Mouse (Mus musculus) forebrain, embryonic 10.5 days (tissue): ENCODE measurements around the gene Ctse. TPM values are rescaled to one million over a fixed set of nuclear protein-coding genes. Genes with fewer than 3 reads are reported as not detected.

Experiments used
- DNase-seq: peaks from one replicate; pipeline ENCODE4 v3.0.0-alpha.2; 2017; ENCODE audit warnings: low spot score; ENCODE audit errors: extremely low spot score
- H3K27ac ChIP-seq: fragments of 300-500 bp; sonication (generic); 2 replicates; pipeline ENCODE4 v1.5.1; 2016; ENCODE audit warnings: mild to moderate bottlenecking
- H3K27me3 ChIP-seq: fragments of 300-500 bp; sonication (generic); 2 replicates; pipeline ENCODE4 v1.6.1; 2016; ENCODE audit warnings: mild to moderate bottlenecking; ENCODE audit not compliant: poor library complexity, severe bottlenecking
- H3K36me3 ChIP-seq: fragments of 300-500 bp; sonication (generic); replicated peaks from 2 replicates; pipeline ENCODE4 v1.6.1; 2016; ENCODE audit warnings: mild to moderate bottlenecking, moderate library complexity
- H3K4me1 ChIP-seq: fragments of 300-500 bp; sonication (generic); 2 replicates; pipeline ENCODE4 v1.6.1; 2016
- H3K4me3 ChIP-seq: fragments of 300-500 bp; sonication (generic); 2 replicates; pipeline ENCODE4 v1.5.1; 2016; ENCODE audit warnings: mild to moderate bottlenecking, moderate library complexity
- H3K9me3 ChIP-seq: fragments of 300-500 bp; sonication (generic); 2 replicates; pipeline ENCODE4 v1.6.1; 2016; ENCODE audit warnings: mild to moderate bottlenecking, moderate library complexity
- WGBS: fragments of 180-500 bp; shearing (Covaris S2); methylation state at CpG from one replicate; pipeline ENCODE4 v1.1.7; 2016; 5-methylcytosine and 5-hydroxymethylcytosine counted together
- polyA plus RNA-seq: library from polyadenylated mRNA; unstranded; fragments of >200 nt; fragmentation: Nextera tagmentation; extraction: Ambion mirVana; gene quantifications from 2 replicates; pipeline ENCODE4 v1.2.1, GENCODE M21; 2016

The Ctse gene
- polyA plus RNA-seq, 1 experiment from 2014 or later = not detected

DNA sequence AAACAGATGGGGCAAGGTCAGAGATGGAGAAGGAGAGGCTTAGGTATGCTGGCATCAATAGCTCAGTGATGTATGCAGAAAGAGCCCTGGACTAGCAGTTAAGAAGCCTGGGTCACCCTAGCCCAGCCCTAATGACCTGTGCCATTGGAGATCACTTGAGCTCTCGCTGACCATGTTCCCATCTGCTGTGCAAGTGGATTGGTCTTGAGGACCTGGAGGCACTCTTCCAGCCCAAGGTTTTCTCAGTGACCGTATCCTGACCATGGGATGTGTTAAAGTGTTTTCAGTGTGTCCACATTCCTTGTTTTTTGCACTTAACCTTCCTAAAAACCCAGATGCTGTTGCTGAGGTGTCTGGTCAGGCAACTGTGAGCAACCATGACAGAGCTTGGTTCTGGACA, 22.2 kb downstream of the Ctse start:
- no peaks in the 10 kb centered on the region for H3K9me3 ChIP-seq

GRCm38 (mm10) chr1:131660716-131661472, 22.8 kb downstream of the Ctse start:
- Histone ChIP-seq H3K36me3 (no peaks in the 10 kb centered on the region), H3K9me3 (no peaks in the 10 kb centered on the region), H3K4me3 (no peak overlapping the region), H3K4me1 (peaks cover 10% of the 10 kb centered on the region), H3K27ac (no peak overlapping the region), H3K27me3 (no peaks in the 10 kb centered on the region)
- WGBS = 79% methylated on average over 7 of the region's 7 CpGs
- no peak for DNase-seq

More for the DNA sequence above, 22.2 kb downstream of the Ctse start:
- no peak overlapping the region for H3K27ac ChIP-seq
- no peak overlapping the region for H3K4me3 ChIP-seq
- peaks cover 10% of the 10 kb centered on the region for H3K4me1 ChIP-seq
- DNase-seq = no peak
- H3K36me3 ChIP-seq = no peaks in the 10 kb centered on the region
- WGBS = 75% methylated on average over 2 of the region's 2 CpGs
- no peaks in the 10 kb centered on the region for H3K27me3 ChIP-seq

DNA sequence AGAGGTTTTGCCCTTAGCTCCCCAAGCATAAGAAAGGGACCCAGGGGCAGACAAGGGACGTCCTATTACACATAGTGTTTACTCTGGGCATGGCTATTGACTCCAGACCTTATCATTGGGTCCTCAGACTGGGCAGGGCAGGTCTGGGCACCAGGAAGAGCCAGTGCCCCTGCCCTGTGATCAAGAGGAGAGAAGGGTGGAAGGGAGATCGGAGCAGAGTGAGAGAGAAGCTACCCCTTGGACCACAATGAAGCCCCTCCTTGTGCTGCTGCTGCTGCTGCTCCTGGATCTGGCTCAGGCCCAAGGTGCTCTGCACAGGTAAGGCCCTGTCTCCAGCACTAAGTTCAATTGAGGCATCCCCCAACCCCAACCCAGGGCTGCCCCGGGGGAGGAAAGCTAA, 23.6 kb downstream of the Ctse start:
- H3K4me1 ChIP-seq = peaks cover 10% of the 10 kb centered on the region
- no peak overlapping the region for H3K4me3 ChIP-seq
- H3K27ac ChIP-seq = no peak overlapping the region
- DNase-seq = no peak
- no peaks in the 10 kb centered on the region for H3K9me3 ChIP-seq
- no peaks in the 10 kb centered on the region for H3K27me3 ChIP-seq
- no peaks in the 10 kb centered on the region for H3K36me3 ChIP-seq
- WGBS = 70% methylated on average over 3 of the region's 3 CpGs

- Histone ChIP-seq H3K4me3 (no peak overlapping the region), H3K4me1 (no peaks in the 10 kb centered on the region), H3K27ac (no peak overlapping the region), H3K27me3 (no peaks in the 10 kb centered on the region), H3K9me3 (no peaks in the 10 kb centered on the region), H3K36me3 (no peaks in the 10 kb centered on the region)
- WGBS = 86% methylated on average over 9 of the region's 9 CpGs
- no peak for DNase-seq
Measured at GRCm38 (mm10) chr1:131663286-131663995, 25.3 kb downstream of the Ctse start.

- H3K9me3 ChIP-seq = no peaks in the 10 kb centered on the region
- H3K27me3 ChIP-seq = no peaks in the 10 kb centered on the region
- H3K36me3 ChIP-seq = no peaks in the 10 kb centered on the region
- H3K4me1 ChIP-seq = no peaks in the 10 kb centered on the region
- H3K4me3 ChIP-seq = no peak overlapping the region
- H3K27ac ChIP-seq = no peak overlapping the region
- 95% methylated on average over 5 of the region's 5 CpGs for WGBS
- DNase-seq = no peak
Measured at GRCm38 (mm10) chr1:131664136-131664535, 26.0 kb downstream of the Ctse start.

GRCm38 (mm10) chr1:131665886-131666285, 27.8 kb downstream of the Ctse start:
- H3K27ac ChIP-seq = no peak overlapping the region
- WGBS = 100% methylated on average over 1 of the region's 1 CpGs
- no peaks in the 10 kb centered on the region for H3K36me3 ChIP-seq
- H3K4me1 ChIP-seq = no peaks in the 10 kb centered on the region
- no peaks in the 10 kb centered on the region for H3K9me3 ChIP-seq
- no peak overlapping the region for H3K4me3 ChIP-seq
- DNase-seq = no peak
- H3K27me3 ChIP-seq = no peaks in the 10 kb centered on the region

- Histone ChIP-seq H3K27me3 (no peaks in the 10 kb centered on the region), H3K4me3 (no peak overlapping the region), H3K36me3 (no peaks in the 10 kb centered on the region), H3K4me1 (no peaks in the 10 kb centered on the region), H3K27ac (no peak overlapping the region), H3K9me3 (no peaks in the 10 kb centered on the region)
- 90% methylated on average over 8 of the region's 8 CpGs for WGBS
- DNase-seq = no peak
Measured at GRCm38 (mm10) chr1:131671113-131671512, 33.0 kb downstream of the Ctse start.

- Histone ChIP-seq H3K4me3 (no peak overlapping the region), H3K27ac (no peak overlapping the region), H3K27me3 (no peaks in the 10 kb centered on the region), H3K36me3 (no peaks in the 10 kb centered on the region), H3K4me1 (no peaks in the 10 kb centered on the region), H3K9me3 (no peaks in the 10 kb centered on the region)
- WGBS = 87% methylated on average over 7 of the region's 7 CpGs
- no peak for DNase-seq
Measured at GRCm38 (mm10) chr1:131672361-131672760, 34.3 kb downstream of the Ctse start.

GRCm38 (mm10) chr1:131679644-131680043, 41.5 kb downstream of the Ctse start:
- H3K36me3 ChIP-seq = no peaks in the 10 kb centered on the region
- H3K27ac ChIP-seq = no peak overlapping the region
- no peak for DNase-seq
- no peak overlapping the region for H3K4me3 ChIP-seq
- 83% methylated on average over 5 of the region's 5 CpGs for WGBS
- no peaks in the 10 kb centered on the region for H3K9me3 ChIP-seq
- H3K4me1 ChIP-seq = no peaks in the 10 kb centered on the region
- no peaks in the 10 kb centered on the region for H3K27me3 ChIP-seq

GRCm38 (mm10) chr1:131687739-131688138, 49.6 kb downstream of the Ctse start:
- Histone ChIP-seq H3K27me3 (no peaks in the 10 kb centered on the region), H3K36me3 (no peaks in the 10 kb centered on the region), H3K9me3 (no peaks in the 10 kb centered on the region), H3K4me1 (peaks cover 14% of the 10 kb centered on the region; the same call in 1 of the 2 replicates), H3K27ac (no peak overlapping the region), H3K4me3 (no peak overlapping the region)
- DNase-seq = no peak
- WGBS = 90% methylated on average over 2 of the region's 2 CpGs

- Histone ChIP-seq H3K27ac (no peak within 1 kb of the TSS), H3K4me3 (no peak within 1 kb of the TSS), H3K27me3 (no peaks in the 10 kb centered on the region), H3K4me1 (peaks cover 14% of the 10 kb centered on the region; the same call in 1 of the 2 replicates), H3K36me3 (no peaks in the 10 kb centered on the region), H3K9me3 (no peaks in the 10 kb centered on the region)
- DNase-seq = no peak
- WGBS = 65% methylated on average over 8 of the region's 8 CpGs
Measured at GRCm38 (mm10) chr1:131688475-131688874, 50.4 kb downstream of the Ctse start, which contains the start of gene Rab7b. Gene Rab7b, plus strand, starts transcription at chr1:131688695.

DNA sequence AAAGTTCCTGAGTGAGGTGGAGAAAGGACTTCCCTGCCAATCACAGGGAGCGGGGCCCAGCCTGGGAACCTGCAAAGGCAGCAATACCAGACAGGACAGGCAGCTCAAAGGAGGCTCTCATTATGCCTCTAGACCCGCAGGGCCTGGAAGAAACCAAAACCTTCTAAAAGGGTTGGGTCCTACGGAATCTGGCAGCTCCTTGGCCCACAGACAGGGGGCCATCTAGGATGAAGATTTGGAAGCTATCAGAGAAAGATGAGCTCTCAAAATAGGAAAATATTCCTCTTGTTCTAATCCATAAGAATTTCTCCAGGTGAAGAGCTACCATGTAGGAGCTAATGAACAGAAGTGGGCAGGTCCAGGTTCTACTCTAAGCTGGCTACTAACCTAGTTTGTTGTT, 50.9 kb downstream of the Ctse start:
- H3K4me1 ChIP-seq = peaks cover 14% of the 10 kb centered on the region; the same call in 1 of the 2 replicates
- H3K4me3 ChIP-seq = no peak overlapping the region
- 72% methylated on average over 3 of the region's 3 CpGs for WGBS
- H3K27ac ChIP-seq = no peak overlapping the region
- DNase-seq = no peak
- no peaks in the 10 kb centered on the region for H3K36me3 ChIP-seq
- no peaks in the 10 kb centered on the region for H3K9me3 ChIP-seq
- H3K27me3 ChIP-seq = no peaks in the 10 kb centered on the region

DNA sequence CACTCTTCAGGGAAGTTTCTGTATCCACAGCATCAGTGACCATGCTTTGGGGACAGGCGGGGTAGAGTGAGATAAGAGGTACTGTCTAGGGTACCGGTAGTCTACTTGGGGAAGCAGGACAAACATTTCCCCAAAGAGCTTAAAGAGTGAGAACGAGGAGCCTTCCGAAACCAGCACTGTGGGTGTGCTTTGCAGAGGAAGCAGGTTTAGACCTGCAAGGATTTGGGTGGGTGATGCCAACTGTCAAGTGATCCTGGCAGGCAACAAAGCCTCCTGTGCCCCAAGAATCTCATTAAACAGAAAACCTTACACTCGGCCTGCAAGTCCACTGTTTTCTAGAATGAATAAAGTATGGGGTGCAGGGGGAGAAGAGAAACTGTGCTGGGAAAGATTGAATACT, 51.8 kb downstream of the Ctse start:
- peaks cover 14% of the 10 kb centered on the region; the same call in 1 of the 2 replicates for H3K4me1 ChIP-seq
- WGBS = 87% methylated on average over 5 of the region's 5 CpGs
- no peak overlapping the region for H3K4me3 ChIP-seq
- no peak overlapping the region for H3K27ac ChIP-seq
- H3K9me3 ChIP-seq = no peaks in the 10 kb centered on the region
- no peak for DNase-seq
- H3K36me3 ChIP-seq = no peaks in the 10 kb centered on the region
- no peaks in the 10 kb centered on the region for H3K27me3 ChIP-seq
